Mouse (Mus musculus) retina, embryonic 14.5 days (tissue): ENCODE data around the gene Hck.
A peak's percentile ranks its signal among the peaks of the same experiment; 100 is the strongest.

Source experiments
- DNase-seq: peaks from one replicate; pipeline ENCODE4 v3.0.0-alpha.2; 2015; ENCODE audit warnings: low spot score

The Hck gene

GRCm38 (mm10) chr2:153090551-153091165 lies 17.6 kb upstream of the Hck start:
- no peak for DNase-seq

- peak; percentile 45 for DNase-seq
These were observed 1.1 kb upstream of the Hck start for GRCm38 (mm10) chr2:153107046-153107766.

GRCm38 (mm10) chr2:153107802-153108201 lies 466 bp upstream of the Hck start:
- DNase-seq = no peak

DNA sequence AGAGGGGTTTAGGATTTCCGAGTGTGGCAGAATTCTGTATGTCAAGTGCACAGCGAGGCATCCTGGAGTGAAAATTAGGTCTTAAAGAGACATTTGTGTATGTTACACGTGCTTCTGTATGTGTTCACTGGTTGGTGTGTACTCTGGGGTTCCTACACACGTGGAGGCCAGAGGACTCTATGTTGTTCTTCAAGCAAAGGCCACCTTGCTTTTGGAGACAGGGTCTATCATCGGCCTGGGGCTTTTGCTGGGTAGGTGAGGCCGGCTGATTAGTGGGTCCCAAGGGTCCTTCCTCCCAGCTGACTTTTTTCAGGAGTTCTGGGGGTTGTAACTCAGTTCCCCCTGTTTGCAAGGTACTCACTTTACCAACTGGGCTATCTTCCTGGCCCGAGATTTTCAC lies 1.3 kb downstream of the Hck start:
- DNase-seq = no peak

GRCm38 (mm10) chr2:153111298-153111697 lies 3.0 kb downstream of the Hck start:
- DNase-seq = no peak

DNA sequence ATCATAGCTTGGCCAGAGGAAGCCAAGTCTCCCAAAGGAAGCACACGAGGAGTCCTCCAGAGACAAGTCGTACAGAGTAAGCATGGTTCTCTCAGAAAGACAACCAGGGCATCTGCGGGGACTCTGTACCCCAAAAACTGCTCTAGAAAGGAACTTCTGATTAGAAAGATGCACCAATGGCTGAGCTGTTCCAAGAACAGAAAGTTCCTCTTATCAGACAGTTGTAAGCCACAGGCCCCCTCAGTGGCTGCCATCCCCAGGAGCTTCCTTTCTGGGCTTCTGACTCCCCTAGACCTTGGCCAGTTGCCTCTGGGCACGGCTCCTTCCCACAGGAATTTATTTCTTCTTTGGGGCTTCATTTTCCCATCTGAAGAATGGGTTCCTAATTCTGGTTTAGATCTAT lies 7.4 kb downstream of the Hck start:
- no peak for DNase-seq

GRCm38 (mm10) chr2:153117051-153117486 lies 8.8 kb downstream of the Hck start:
- DNase-seq = no peak

DNA sequence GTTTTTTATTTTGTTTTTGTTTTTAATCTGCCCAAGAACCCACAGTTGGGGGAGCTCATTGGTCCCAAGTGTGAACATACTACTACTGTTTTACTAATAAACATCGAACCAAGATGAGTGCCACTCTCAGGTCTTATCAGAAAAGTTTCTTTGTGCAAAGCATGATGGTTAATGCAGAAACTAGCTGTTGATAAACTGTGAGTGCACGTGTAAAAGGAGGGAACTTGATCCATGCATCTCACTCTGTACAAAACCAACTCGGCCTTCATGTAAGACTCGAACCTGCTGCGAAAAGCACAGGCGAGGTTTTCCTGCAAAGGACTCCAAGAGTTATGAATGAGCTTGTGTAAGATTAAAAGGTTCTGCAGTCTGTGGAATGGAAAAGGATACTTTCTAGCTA lies 11.2 kb downstream of the Hck start:
- DNase-seq = no peak

GRCm38 (mm10) chr2:153120126-153120525 lies 11.9 kb downstream of the Hck start:
- DNase-seq = no peak

DNA sequence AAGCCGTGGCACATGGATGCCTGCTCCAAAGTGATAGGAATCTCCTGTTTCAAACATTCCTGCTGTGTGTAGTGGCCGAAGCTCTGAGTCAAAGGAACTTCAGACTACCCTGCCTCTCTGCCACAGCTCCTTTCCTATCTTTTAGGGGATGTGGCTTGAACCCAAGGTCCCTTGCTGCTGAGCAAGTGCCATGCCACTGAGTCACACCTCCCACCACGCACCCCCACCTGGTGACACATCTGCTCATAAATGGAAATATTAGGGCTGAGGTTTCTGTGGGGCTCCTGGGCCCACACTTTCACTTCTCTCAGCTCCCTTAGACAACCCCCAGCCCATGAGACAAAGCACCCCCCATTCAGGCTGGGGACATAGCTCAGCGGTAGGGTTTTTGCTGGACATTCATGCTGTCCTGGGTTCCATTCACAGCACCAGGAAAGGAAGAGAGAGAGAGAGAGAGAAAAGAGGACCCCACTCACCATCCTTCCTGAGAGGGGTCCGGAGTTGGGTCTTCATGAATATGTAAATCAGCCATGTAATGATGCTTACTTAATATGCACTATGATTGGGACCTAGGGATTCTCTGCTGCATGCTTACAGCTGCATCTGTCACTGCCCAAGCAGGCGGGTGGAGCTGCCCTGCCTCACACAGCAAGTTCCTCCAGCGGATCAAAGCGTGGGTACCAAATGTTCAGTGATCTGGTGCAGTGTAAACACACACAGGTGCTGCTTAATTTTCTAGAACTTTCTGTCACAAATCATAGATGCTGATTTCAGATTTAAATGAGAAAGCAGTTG lies 13.8 kb downstream of the Hck start:
- DNase-seq = no peak

DNA sequence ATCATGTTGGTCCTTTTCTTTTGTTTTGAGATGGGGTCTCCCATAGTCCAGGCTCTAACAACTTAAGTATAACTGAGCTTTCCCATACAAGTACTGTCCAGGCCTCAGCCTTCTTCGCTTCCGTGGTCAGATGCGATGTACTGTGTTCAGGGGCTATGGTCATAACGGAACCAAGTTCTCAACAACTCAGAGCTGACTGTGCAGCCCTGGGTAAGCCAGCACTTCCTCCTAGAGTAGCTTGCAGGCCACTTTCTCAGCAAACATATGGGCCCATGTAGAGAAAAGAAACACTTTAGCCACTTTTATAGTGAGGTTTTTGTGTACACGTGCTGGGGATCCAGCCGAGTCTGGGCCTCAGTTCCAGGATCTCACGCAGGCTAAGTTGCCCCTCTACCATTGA lies 14.4 kb downstream of the Hck start:
- DNase-seq = no peak

DNA sequence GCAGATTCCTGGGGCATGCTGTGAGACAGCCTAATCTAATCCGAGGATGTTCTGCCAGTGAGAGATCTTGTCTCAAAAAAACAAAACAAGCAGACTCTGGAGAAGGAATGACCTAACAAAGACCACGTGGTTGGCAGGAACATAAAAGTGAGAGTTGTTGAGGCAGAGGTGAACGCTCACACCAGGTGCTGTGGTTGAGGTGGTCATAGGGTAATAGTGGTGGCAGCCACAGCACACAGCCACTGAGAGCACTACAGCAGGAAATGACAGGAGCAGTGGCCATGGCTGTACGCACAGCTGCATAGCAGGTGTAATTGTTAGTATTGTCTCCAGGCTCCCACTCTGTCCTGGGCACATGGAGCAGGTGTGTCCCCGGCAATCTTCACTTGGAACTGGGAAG lies 17.6 kb downstream of the Hck start:
- no peak for DNase-seq

- DNase-seq = peak; percentile 53
These were observed 22.8 kb downstream of the Hck start for GRCm38 (mm10) chr2:153131019-153131418.

DNA sequence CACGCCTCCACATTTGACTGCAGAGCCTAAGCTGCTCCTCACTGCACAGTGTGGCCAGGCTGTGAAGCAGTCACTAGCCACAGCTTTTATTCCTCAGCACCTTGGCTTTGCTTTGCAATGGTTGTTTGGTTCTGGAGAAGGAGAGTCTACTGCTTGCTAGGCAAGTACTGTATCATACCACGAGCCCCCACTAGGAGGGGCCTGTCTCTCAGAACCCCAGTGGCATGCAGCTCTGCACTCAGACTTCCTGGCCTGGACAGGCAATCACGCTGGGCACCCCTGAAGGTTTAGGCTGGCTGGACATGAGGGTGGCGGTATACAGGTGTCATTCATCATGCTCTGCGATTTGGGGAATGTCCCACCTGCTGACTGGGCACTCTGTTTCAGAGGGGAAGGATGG lies 26.0 kb downstream of the Hck start:
- DNase-seq = peak; percentile 19

GRCm38 (mm10) chr2:153136211-153136610 lies 27.9 kb downstream of the Hck start:
- no peak for DNase-seq

GRCm38 (mm10) chr2:153139158-153139557 lies 30.9 kb downstream of the Hck start:
- DNase-seq = no peak

- no peak for DNase-seq
These were observed 31.8 kb downstream of the Hck start for GRCm38 (mm10) chr2:153139996-153140613.

GRCm38 (mm10) chr2:153142620-153143199 lies 34.4 kb downstream of the Hck start:
- DNase-seq = peak; percentile 80

- no peak for DNase-seq
These were observed 37.1 kb downstream of the Hck start for GRCm38 (mm10) chr2:153145346-153145745.

GRCm38 (mm10) chr2:153147236-153147635 lies 39.0 kb downstream of the Hck start:
- DNase-seq = no peak

GRCm38 (mm10) chr2:153147715-153148114 lies 39.4 kb downstream of the Hck start:
- DNase-seq = peak; percentile 83

GRCm38 (mm10) chr2:153149742-153150141 lies 41.5 kb downstream of the Hck start:
- DNase-seq = no peak
